Mouse (Mus musculus): ENCODE results near the gene Phgr1. TPM values are rescaled to one million over a fixed set of nuclear protein-coding genes. Genes with fewer than 3 reads are reported as not detected.

Gene Phgr1
- polyA plus RNA-seq, 1 experiment from 2014 or later = not detected

- no peak overlapping the region for H3K9ac ChIP-seq
- WGBS (ENCODE audit: insufficient replicate concordance) = 31% methylated on average over 3 of the region's 3 CpGs
- H3K4me1 ChIP-seq = peaks cover 23% of the 10 kb centered on the region
- peaks cover 41% of the 10 kb centered on the region for H3K27me3 ChIP-seq (replicated peaks)
- H3K36me3 ChIP-seq = no peaks in the 10 kb centered on the region
- no peak overlapping the region for H3K27ac ChIP-seq
- H3K4me2 ChIP-seq = no peak overlapping the region
- ATAC-seq = no peak
- H3K9me3 ChIP-seq (replicated peaks) = no peaks in the 10 kb centered on the region
- H3K4me3 ChIP-seq = no peak overlapping the region
Observed at GRCm38 (mm10) chr2:118740341-118740740, 32.2 kb upstream of the Phgr1 start.

GRCm38 (mm10) chr2:118741183-118741582 is 31.4 kb upstream of the Phgr1 start:
- Histone ChIP-seq H3K9me3 (replicated peaks) (no peaks in the 10 kb centered on the region), H3K4me1 (peaks cover 25% of the 10 kb centered on the region), H3K36me3 (no peaks in the 10 kb centered on the region), H3K4me2 (no peak overlapping the region), H3K27ac (no peak overlapping the region), H3K27me3 (replicated peaks) (peaks cover 37% of the 10 kb centered on the region), H3K9ac (no peak overlapping the region), H3K4me3 (no peak overlapping the region)
- no peak for ATAC-seq
- 65% methylated on average over 9 of the region's 9 CpGs for WGBS (ENCODE audit: insufficient replicate concordance)

GRCm38 (mm10) chr2:118743261-118743943 is 29.2 kb upstream of the Phgr1 start:
- Histone ChIP-seq H3K9me3 (replicated peaks) (no peaks in the 10 kb centered on the region), H3K36me3 (peaks cover 3% of the 10 kb centered on the region), H3K27me3 (replicated peaks) (peaks cover 35% of the 10 kb centered on the region), H3K4me2 (no peak overlapping the region), H3K9ac (no peak overlapping the region), H3K4me1 (peaks cover 47% of the 10 kb centered on the region), H3K4me3 (no peak overlapping the region), H3K27ac (no peak overlapping the region)
- no peak for ATAC-seq
- WGBS (ENCODE audit: insufficient replicate concordance) = 27% methylated on average over 8 of the region's 8 CpGs

- H3K27ac ChIP-seq = peak overlapping the region; percentile 40; the same call in 1 of the 2 replicates
- peaks cover 60% of the 10 kb centered on the region for H3K4me1 ChIP-seq
- peak overlapping the region; percentile 100 for H3K4me2 ChIP-seq
- H3K36me3 ChIP-seq = peaks cover 16% of the 10 kb centered on the region
- no peak for ATAC-seq
- H3K4me3 ChIP-seq = peak overlapping the region; percentile 94
- H3K9ac ChIP-seq = peak overlapping the region; percentile 96; the same call in 1 of the 2 replicates
- no peaks in the 10 kb centered on the region for H3K9me3 ChIP-seq (replicated peaks)
- 16% methylated on average over 7 of the region's 7 CpGs for WGBS (ENCODE audit: insufficient replicate concordance)
- peaks cover 29% of the 10 kb centered on the region for H3K27me3 ChIP-seq (replicated peaks)
Observed at GRCm38 (mm10) chr2:118744621-118745020, 27.9 kb upstream of the Phgr1 start.

GRCm38 (mm10) chr2:118745232-118745884 is 27.2 kb upstream of the Phgr1 start, which contains the start of gene Inafm2:
Inafm2 (plus strand) TSS chr2:118745758.
- peak; percentile 90 for ATAC-seq
- Histone ChIP-seq H3K9me3 (replicated peaks) (no peaks in the 10 kb centered on the region), H3K36me3 (peaks cover 23% of the 10 kb centered on the region), H3K4me3 (peak within 1 kb of the TSS; percentile 94), H3K4me1 (peaks cover 64% of the 10 kb centered on the region), H3K27me3 (replicated peaks) (peaks cover 29% of the 10 kb centered on the region), H3K4me2 (peak within 1 kb of the TSS; percentile 100), H3K27ac (peak within 1 kb of the TSS; percentile 83), H3K9ac (peak within 1 kb of the TSS; percentile 96)
- WGBS (ENCODE audit: insufficient replicate concordance) = 1% methylated on average over 53 of the region's 57 CpGs

- H3K9ac ChIP-seq = peak overlapping the region; percentile 96
- 2% methylated on average over 100 of the region's 113 CpGs for WGBS (ENCODE audit: insufficient replicate concordance)
- H3K9me3 ChIP-seq (replicated peaks) = no peaks in the 10 kb centered on the region
- peaks cover 29% of the 10 kb centered on the region for H3K36me3 ChIP-seq
- H3K4me2 ChIP-seq = peak overlapping the region; percentile 100
- ATAC-seq = peak; percentile 46
- H3K4me1 ChIP-seq = peaks cover 71% of the 10 kb centered on the region
- peaks cover 29% of the 10 kb centered on the region for H3K27me3 ChIP-seq (replicated peaks)
- H3K4me3 ChIP-seq = peak overlapping the region; percentile 94
- H3K27ac ChIP-seq = peak overlapping the region; percentile 83
Observed at GRCm38 (mm10) chr2:118745915-118746901, 26.4 kb upstream of the Phgr1 start.

- H3K27me3 ChIP-seq (replicated peaks) = peaks cover 22% of the 10 kb centered on the region
- H3K4me1 ChIP-seq = peaks cover 83% of the 10 kb centered on the region
- peaks cover 33% of the 10 kb centered on the region for H3K36me3 ChIP-seq
- H3K4me3 ChIP-seq = peak overlapping the region; percentile 94
- no peak for ATAC-seq
- peak overlapping the region; percentile 100 for H3K4me2 ChIP-seq
- H3K9me3 ChIP-seq (replicated peaks) = no peaks in the 10 kb centered on the region
- WGBS (ENCODE audit: insufficient replicate concordance) = 35% methylated on average over 10 of the region's 10 CpGs
- H3K27ac ChIP-seq = 0 out of 2 replicates have a peak overlapping the region, but pooled peaks have one; percentile 37
- peak overlapping the region; percentile 96 for H3K9ac ChIP-seq
Observed at GRCm38 (mm10) chr2:118747301-118747960, 25.1 kb upstream of the Phgr1 start.

GRCm38 (mm10) chr2:118749341-118749884 is 23.2 kb upstream of the Phgr1 start:
- H3K4me1 ChIP-seq = peaks cover 86% of the 10 kb centered on the region
- no peak for ATAC-seq
- peak overlapping the region; percentile 39; the same call in 1 of the 2 replicates for H3K9ac ChIP-seq
- H3K27ac ChIP-seq = peak overlapping the region; percentile 55; the same call in 1 of the 2 replicates
- H3K36me3 ChIP-seq = peaks cover 33% of the 10 kb centered on the region
- peaks cover 4% of the 10 kb centered on the region for H3K27me3 ChIP-seq (replicated peaks)
- H3K4me2 ChIP-seq = no peak overlapping the region
- H3K4me3 ChIP-seq = no peak overlapping the region
- no peaks in the 10 kb centered on the region for H3K9me3 ChIP-seq (replicated peaks)
- 72% methylated on average over 10 of the region's 10 CpGs for WGBS (ENCODE audit: insufficient replicate concordance)

- H3K9ac ChIP-seq = no peak overlapping the region
- 67% methylated on average over 8 of the region's 8 CpGs for WGBS (ENCODE audit: insufficient replicate concordance)
- peaks cover 33% of the 10 kb centered on the region for H3K36me3 ChIP-seq
- peaks cover 76% of the 10 kb centered on the region for H3K4me1 ChIP-seq
- no peaks in the 10 kb centered on the region for H3K9me3 ChIP-seq (replicated peaks)
- H3K4me2 ChIP-seq = no peak overlapping the region
- no peaks in the 10 kb centered on the region for H3K27me3 ChIP-seq (replicated peaks)
- ATAC-seq = no peak
- H3K27ac ChIP-seq = peak overlapping the region; percentile 55
- H3K4me3 ChIP-seq = no peak overlapping the region
Observed at GRCm38 (mm10) chr2:118750476-118750875, 22.1 kb upstream of the Phgr1 start.

GRCm38 (mm10) chr2:118751896-118752791 is 20.4 kb upstream of the Phgr1 start:
- H3K4me2 ChIP-seq = peak overlapping the region; percentile 53
- H3K4me1 ChIP-seq = peaks cover 65% of the 10 kb centered on the region
- peak overlapping the region; percentile 18 for H3K4me3 ChIP-seq
- peak overlapping the region; percentile 56 for H3K9ac ChIP-seq
- WGBS (ENCODE audit: insufficient replicate concordance) = 55% methylated on average over 16 of the region's 16 CpGs
- peak overlapping the region; percentile 88 for H3K27ac ChIP-seq
- ATAC-seq = peak; percentile 53
- H3K9me3 ChIP-seq (replicated peaks) = no peaks in the 10 kb centered on the region
- H3K36me3 ChIP-seq = peaks cover 33% of the 10 kb centered on the region
- peaks cover 7% of the 10 kb centered on the region; the same call in 1 of the 2 replicates for H3K27me3 ChIP-seq (replicated peaks)

Measured in liver, embryonic 12.5 days (tissue).